Mouse (Mus musculus): Measurements from ENCODE around the gene Comt. TPM values are rescaled to one million over a fixed set of nuclear protein-coding genes. Genes with fewer than 3 reads are reported as not detected.

Comt gene
- polyA plus RNA-seq, 1 experiment from 2014 or later: 90.1 TPM

- H3K9me3 ChIP-seq (replicated peaks; ENCODE audit: control insufficient read depth, low read length): no peaks in the 10 kb centered on the region
- H3K4me3 ChIP-seq (ENCODE audit: low read depth, low read length): no peak overlapping the region
- H3K4me2 ChIP-seq: 0 out of 2 replicates have a peak overlapping the region, but pooled peaks have one; percentile 10
- H3K9ac ChIP-seq (ENCODE audit: low read depth, low read length): no peak overlapping the region; the same call in 1 of the 2 replicates
- H3K27me3 ChIP-seq (ENCODE audit: control insufficient read depth, insufficient read depth, low read length): no peaks in the 10 kb centered on the region
- WGBS (ENCODE audit: insufficient replicate concordance): 47% methylated on average over 7 of the region's 7 CpGs
- peaks cover 41% of the 10 kb centered on the region for H3K36me3 ChIP-seq (ENCODE audit: control insufficient read depth, insufficient read depth, low read length)
- peaks cover 30% of the 10 kb centered on the region for H3K4me1 ChIP-seq (ENCODE audit: control insufficient read depth, insufficient read depth, low read length)
- H3K27ac ChIP-seq (ENCODE audit: low read depth, low read length): peak overlapping the region; percentile 70
- ATAC-seq (replicated peaks; ENCODE audit: insufficient number of reproducible peaks, low FRiP score, low TSS enrichment): peak; percentile 50
These were observed 26.0 kb downstream of the Comt start for GRCm38 (mm10) chr16:18400472-18401216.

- H3K4me3 ChIP-seq (ENCODE audit: low read depth, low read length): no peak overlapping the region
- H3K4me1 ChIP-seq (ENCODE audit: control insufficient read depth, insufficient read depth, low read length): peaks cover 34% of the 10 kb centered on the region
- 73% methylated on average over 9 of the region's 9 CpGs for WGBS (ENCODE audit: insufficient replicate concordance)
- no peak for ATAC-seq (replicated peaks; ENCODE audit: insufficient number of reproducible peaks, low FRiP score, low TSS enrichment)
- no peaks in the 10 kb centered on the region for H3K9me3 ChIP-seq (replicated peaks; ENCODE audit: control insufficient read depth, low read length)
- H3K27ac ChIP-seq (ENCODE audit: low read depth, low read length): no peak overlapping the region
- no peaks in the 10 kb centered on the region for H3K27me3 ChIP-seq (ENCODE audit: control insufficient read depth, insufficient read depth, low read length)
- H3K36me3 ChIP-seq (ENCODE audit: control insufficient read depth, insufficient read depth, low read length): peaks cover 38% of the 10 kb centered on the region
- no peak overlapping the region for H3K9ac ChIP-seq (ENCODE audit: low read depth, low read length)
- no peak overlapping the region for H3K4me2 ChIP-seq
These were observed 26.6 kb downstream of the Comt start for GRCm38 (mm10) chr16:18400028-18400427.

GRCm38 (mm10) chr16:18396791-18397621 lies 29.6 kb downstream of the Comt start:
- Histone ChIP-seq H3K9me3 (replicated peaks; ENCODE audit: control insufficient read depth, low read length) (no peaks in the 10 kb centered on the region), H3K4me3 (ENCODE audit: low read depth, low read length) (no peak overlapping the region), H3K4me2 (no peak overlapping the region), H3K9ac (ENCODE audit: low read depth, low read length) (no peak overlapping the region; the same call in 1 of the 2 replicates), H3K27me3 (ENCODE audit: control insufficient read depth, insufficient read depth, low read length) (no peaks in the 10 kb centered on the region), H3K27ac (ENCODE audit: low read depth, low read length) (peak overlapping the region; percentile 94; the same call in 1 of the 2 replicates), H3K36me3 (ENCODE audit: control insufficient read depth, insufficient read depth, low read length) (peaks cover 12% of the 10 kb centered on the region; the same call in 1 of the 2 replicates), H3K4me1 (ENCODE audit: control insufficient read depth, insufficient read depth, low read length) (peaks cover 54% of the 10 kb centered on the region)
- ATAC-seq (replicated peaks; ENCODE audit: insufficient number of reproducible peaks, low FRiP score, low TSS enrichment): no peak
- 92% methylated on average over 27 of the region's 27 CpGs for WGBS (ENCODE audit: insufficient replicate concordance)

- Histone ChIP-seq H3K4me1 (ENCODE audit: control insufficient read depth, insufficient read depth, low read length) (peaks cover 51% of the 10 kb centered on the region), H3K9ac (ENCODE audit: low read depth, low read length) (peak overlapping the region; percentile 58), H3K36me3 (ENCODE audit: control insufficient read depth, insufficient read depth, low read length) (peaks cover 11% of the 10 kb centered on the region; the same call in 1 of the 2 replicates), H3K4me3 (ENCODE audit: low read depth, low read length) (no peak overlapping the region), H3K9me3 (replicated peaks; ENCODE audit: control insufficient read depth, low read length) (no peaks in the 10 kb centered on the region), H3K4me2 (peak overlapping the region; percentile 43), H3K27me3 (ENCODE audit: control insufficient read depth, insufficient read depth, low read length) (no peaks in the 10 kb centered on the region), H3K27ac (ENCODE audit: low read depth, low read length) (peak overlapping the region; percentile 94)
- WGBS (ENCODE audit: insufficient replicate concordance): 63% methylated on average over 2 of the region's 2 CpGs
- no peak for ATAC-seq (replicated peaks; ENCODE audit: insufficient number of reproducible peaks, low FRiP score, low TSS enrichment)
These were observed 30.5 kb downstream of the Comt start for GRCm38 (mm10) chr16:18396201-18396600.

GRCm38 (mm10) chr16:18395620-18396036 lies 31.0 kb downstream of the Comt start:
- Histone ChIP-seq H3K9ac (ENCODE audit: low read depth, low read length) (peak overlapping the region; percentile 58), H3K4me3 (ENCODE audit: low read depth, low read length) (no peak overlapping the region), H3K4me2 (peak overlapping the region; percentile 43), H3K27me3 (ENCODE audit: control insufficient read depth, insufficient read depth, low read length) (no peaks in the 10 kb centered on the region), H3K4me1 (ENCODE audit: control insufficient read depth, insufficient read depth, low read length) (peaks cover 45% of the 10 kb centered on the region), H3K36me3 (ENCODE audit: control insufficient read depth, insufficient read depth, low read length) (peaks cover 11% of the 10 kb centered on the region; the same call in 1 of the 2 replicates), H3K9me3 (replicated peaks; ENCODE audit: control insufficient read depth, low read length) (no peaks in the 10 kb centered on the region), H3K27ac (ENCODE audit: low read depth, low read length) (peak overlapping the region; percentile 94)
- no peak for ATAC-seq (replicated peaks; ENCODE audit: insufficient number of reproducible peaks, low FRiP score, low TSS enrichment)
- WGBS (ENCODE audit: insufficient replicate concordance): 29% methylated on average over 6 of the region's 7 CpGs

GRCm38 (mm10) chr16:18394777-18395619 lies 31.7 kb downstream of the Comt start:
- 0 out of 2 replicates have a peak overlapping the region, but pooled peaks have one; percentile 8 for H3K4me3 ChIP-seq (ENCODE audit: low read depth, low read length)
- H3K36me3 ChIP-seq (ENCODE audit: control insufficient read depth, insufficient read depth, low read length): peaks cover 9% of the 10 kb centered on the region; the same call in 1 of the 2 replicates
- no peaks in the 10 kb centered on the region for H3K9me3 ChIP-seq (replicated peaks; ENCODE audit: control insufficient read depth, low read length)
- 22% methylated on average over 10 of the region's 11 CpGs for WGBS (ENCODE audit: insufficient replicate concordance)
- H3K27ac ChIP-seq (ENCODE audit: low read depth, low read length): peak overlapping the region; percentile 94
- no peak for ATAC-seq (replicated peaks; ENCODE audit: insufficient number of reproducible peaks, low FRiP score, low TSS enrichment)
- peak overlapping the region; percentile 43 for H3K4me2 ChIP-seq
- H3K4me1 ChIP-seq (ENCODE audit: control insufficient read depth, insufficient read depth, low read length): peaks cover 39% of the 10 kb centered on the region
- H3K27me3 ChIP-seq (ENCODE audit: control insufficient read depth, insufficient read depth, low read length): no peaks in the 10 kb centered on the region
- H3K9ac ChIP-seq (ENCODE audit: low read depth, low read length): peak overlapping the region; percentile 61

- peak overlapping the region; percentile 34; the same call in 1 of the 2 replicates for H3K9ac ChIP-seq (ENCODE audit: low read depth, low read length)
- H3K4me3 ChIP-seq (ENCODE audit: low read depth, low read length): no peak overlapping the region
- no peak for ATAC-seq (replicated peaks; ENCODE audit: insufficient number of reproducible peaks, low FRiP score, low TSS enrichment)
- H3K4me1 ChIP-seq (ENCODE audit: control insufficient read depth, insufficient read depth, low read length): peaks cover 39% of the 10 kb centered on the region
- H3K4me2 ChIP-seq: peak overlapping the region; percentile 88
- 0 out of 2 replicates have a peak overlapping the region, but pooled peaks have one; percentile 17 for H3K27ac ChIP-seq (ENCODE audit: low read depth, low read length)
- peaks cover 9% of the 10 kb centered on the region; the same call in 1 of the 2 replicates for H3K36me3 ChIP-seq (ENCODE audit: control insufficient read depth, insufficient read depth, low read length)
- H3K9me3 ChIP-seq (replicated peaks; ENCODE audit: control insufficient read depth, low read length): no peaks in the 10 kb centered on the region
- WGBS (ENCODE audit: insufficient replicate concordance): 84% methylated on average over 3 of the region's 3 CpGs
- H3K27me3 ChIP-seq (ENCODE audit: control insufficient read depth, insufficient read depth, low read length): no peaks in the 10 kb centered on the region
These were observed 32.6 kb downstream of the Comt start for GRCm38 (mm10) chr16:18394056-18394455.

GRCm38 (mm10) chr16:18393595-18393994 lies 33.1 kb downstream of the Comt start:
- Histone ChIP-seq H3K9me3 (replicated peaks; ENCODE audit: control insufficient read depth, low read length) (no peaks in the 10 kb centered on the region), H3K27me3 (ENCODE audit: control insufficient read depth, insufficient read depth, low read length) (no peaks in the 10 kb centered on the region), H3K36me3 (ENCODE audit: control insufficient read depth, insufficient read depth, low read length) (peaks cover 7% of the 10 kb centered on the region; the same call in 1 of the 2 replicates), H3K4me1 (ENCODE audit: control insufficient read depth, insufficient read depth, low read length) (peaks cover 43% of the 10 kb centered on the region), H3K27ac (ENCODE audit: low read depth, low read length) (0 out of 2 replicates have a peak overlapping the region, but pooled peaks have one; percentile 17), H3K4me3 (ENCODE audit: low read depth, low read length) (peak overlapping the region; percentile 77), H3K9ac (ENCODE audit: low read depth, low read length) (peak overlapping the region; percentile 34), H3K4me2 (peak overlapping the region; percentile 88)
- ATAC-seq (replicated peaks; ENCODE audit: insufficient number of reproducible peaks, low FRiP score, low TSS enrichment): no peak
- 52% methylated on average over 5 of the region's 5 CpGs for WGBS (ENCODE audit: insufficient replicate concordance)

Measured in heart, embryonic 11.5 days (tissue).